Mouse (Mus musculus) embryonic facial prominence, embryonic 10.5 days (tissue): ENCODE measurements around the gene Olfr273. TPM values are rescaled to one million over a fixed set of nuclear protein-coding genes. Genes with fewer than 3 reads are reported as not detected.
"Not testable (repeated sequence)": the region's sequence is repeated elsewhere in the genome, so short reads cannot be mapped to it uniquely, and the experiment has no call there.

Source experiments
- DNase-seq: peaks from one replicate; pipeline ENCODE4 v3.0.0-alpha.2; 2017; ENCODE audit warnings: low spot score
- H3K27ac ChIP-seq: fragments of 300-500 bp; sonication (generic); replicated peaks from 2 replicates; pipeline ENCODE4 v1.5.1; 2016; ENCODE audit warnings: mild to moderate bottlenecking
- H3K27me3 ChIP-seq: fragments of 300-500 bp; sonication (generic); replicated peaks from 2 replicates; pipeline ENCODE4 v1.6.1; 2016; ENCODE audit warnings: low read depth, mild to moderate bottlenecking; ENCODE audit not compliant: poor library complexity, severe bottlenecking
- H3K36me3 ChIP-seq: fragments of 300-500 bp; sonication (generic); replicated peaks from 2 replicates; pipeline ENCODE4 v1.6.1; 2016; ENCODE audit warnings: mild to moderate bottlenecking, moderate library complexity
- H3K4me1 ChIP-seq: fragments of 300-500 bp; sonication (generic); 2 replicates; pipeline ENCODE4 v1.6.1; 2016
- H3K4me3 ChIP-seq: fragments of 300-500 bp; sonication (generic); 2 replicates; pipeline ENCODE4 v1.5.1; 2016; ENCODE audit warnings: mild to moderate bottlenecking, moderate library complexity
- H3K9me3 ChIP-seq: fragments of 300-500 bp; sonication (generic); 2 replicates; pipeline ENCODE4 v1.6.1; 2016; ENCODE audit warnings: mild to moderate bottlenecking
- WGBS: fragments of 180-500 bp; shearing (Covaris S2); methylation state at CpG from one replicate; pipeline ENCODE4 v1.1.7; 2016; 5-methylcytosine and 5-hydroxymethylcytosine counted together
- polyA plus RNA-seq: library from polyadenylated mRNA; unstranded; fragments of >200 nt; fragmentation: Nextera tagmentation; extraction: Ambion mirVana; gene quantifications from 2 replicates; pipeline ENCODE4 v1.2.1, GENCODE M21; 2016

Gene Olfr273
- polyA plus RNA-seq = not detected in 2 replicates

DNA sequence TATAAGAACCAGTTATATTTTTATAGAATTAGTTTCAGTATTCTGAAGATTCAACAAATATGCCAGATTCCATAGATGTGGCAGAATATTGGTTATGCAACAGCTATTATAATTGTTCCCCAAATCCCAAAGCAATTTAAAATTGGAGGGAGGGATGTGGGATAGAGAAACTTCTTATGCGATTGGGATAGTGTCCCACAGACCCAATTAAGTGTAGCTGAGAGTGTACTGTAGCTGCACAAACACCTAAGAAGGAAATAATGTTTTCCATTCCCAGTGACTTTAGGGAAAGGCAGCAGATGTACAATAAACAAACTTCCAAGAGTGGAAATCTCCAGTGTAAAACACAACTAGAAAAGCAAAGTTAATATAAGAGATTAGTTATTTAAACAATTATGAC lies at the start of gene Olfr273:
TSS of gene Olfr273 (minus strand) at position 101 of the 400 bp plus-strand sequence.
- H3K36me3 ChIP-seq = no peaks in the 10 kb centered on the region
- no peak within 1 kb of the TSS for H3K4me3 ChIP-seq
- H3K4me1 ChIP-seq = no peaks in the 10 kb centered on the region
- no peaks in the 10 kb centered on the region for H3K27me3 ChIP-seq
- H3K27ac ChIP-seq = no peak within 1 kb of the TSS
- WGBS = 82% methylated on average over 1 of the region's 1 CpGs
- no peaks in the 10 kb centered on the region for H3K9me3 ChIP-seq
- DNase-seq = no peak

DNA sequence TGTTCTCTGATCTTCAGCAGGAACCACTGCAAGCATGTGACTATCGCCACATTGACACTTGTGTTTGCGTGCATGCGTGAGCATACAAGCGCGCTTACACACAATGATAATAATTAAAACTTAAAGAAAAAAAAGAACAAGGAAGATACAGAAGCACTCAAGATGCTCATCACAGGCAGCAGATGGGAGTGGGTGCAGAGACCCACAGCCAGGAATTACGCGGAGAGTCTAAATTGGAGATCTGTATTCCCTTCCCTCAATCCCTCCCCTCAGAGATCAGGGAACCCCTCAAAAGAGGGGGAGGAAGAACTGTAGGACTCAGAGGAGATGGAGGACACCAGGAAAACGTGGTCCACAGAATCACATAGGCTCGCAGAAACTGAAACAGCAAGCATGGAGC lies 5.1 kb upstream of the Olfr273 start:
- no peak for DNase-seq
- no peaks in the 10 kb centered on the region for H3K27me3 ChIP-seq
- H3K4me3 ChIP-seq = no peak overlapping the region
- no peaks in the 10 kb centered on the region for H3K36me3 ChIP-seq
- H3K27ac ChIP-seq = no peak overlapping the region
- H3K4me1 ChIP-seq = no peaks in the 10 kb centered on the region
- WGBS = 91% methylated on average over 9 of the region's 9 CpGs
- no peaks in the 10 kb centered on the region for H3K9me3 ChIP-seq

DNA sequence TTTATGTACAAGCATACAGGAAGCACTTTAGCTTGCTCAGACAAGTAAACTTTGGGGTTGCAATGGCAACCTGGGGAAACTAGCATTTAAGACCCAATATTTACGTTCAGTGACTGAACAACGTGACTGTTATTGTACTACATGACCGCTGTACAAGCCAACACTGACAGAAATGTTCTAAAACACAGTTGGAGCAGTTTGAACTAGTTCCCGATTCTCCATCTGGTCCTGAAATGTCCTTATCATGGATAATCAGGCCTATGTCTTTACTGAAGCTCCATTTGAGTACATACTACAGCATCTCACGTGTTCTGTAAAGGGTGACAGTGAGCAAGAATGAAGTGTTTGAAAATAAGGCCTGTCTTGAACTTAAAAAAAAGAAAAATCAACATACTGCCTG lies 9.4 kb downstream of the Olfr273 start:
- H3K4me1 ChIP-seq = no peaks in the 10 kb centered on the region
- no peak for DNase-seq
- 93% methylated on average over 5 of the region's 5 CpGs for WGBS
- no peaks in the 10 kb centered on the region for H3K36me3 ChIP-seq
- H3K27ac ChIP-seq = no peak overlapping the region
- H3K27me3 ChIP-seq = no peaks in the 10 kb centered on the region
- no peaks in the 10 kb centered on the region for H3K9me3 ChIP-seq
- H3K4me3 ChIP-seq = no peak overlapping the region

DNA sequence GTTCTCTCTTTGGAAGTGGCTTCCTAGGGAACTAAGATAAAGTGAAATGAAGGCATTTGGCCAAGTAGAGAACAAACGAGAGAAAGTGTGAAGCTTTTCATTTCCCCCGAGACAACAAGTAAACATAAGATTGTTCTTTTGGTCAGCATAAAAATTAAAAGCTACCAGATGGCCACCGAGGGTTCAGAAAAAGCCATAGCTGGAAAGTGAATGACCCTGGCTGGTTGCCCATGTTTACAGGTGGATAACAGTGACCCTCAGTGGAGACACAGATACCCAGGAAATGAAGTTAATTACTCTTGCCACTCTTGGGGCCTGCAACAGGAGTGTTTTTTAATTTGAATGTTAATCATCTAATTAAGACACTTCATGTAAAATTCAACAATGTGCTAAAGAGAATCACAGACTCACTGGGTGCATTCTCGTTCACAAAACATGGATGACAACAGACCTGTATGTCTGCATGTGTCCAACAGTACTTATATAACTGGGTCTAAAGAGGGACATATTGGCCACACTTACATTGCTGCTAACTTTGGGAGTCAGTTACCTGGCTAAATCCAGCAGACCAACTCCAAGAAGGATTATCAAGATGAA lies 9.9 kb downstream of the Olfr273 start:
- H3K36me3 ChIP-seq = no peaks in the 10 kb centered on the region
- H3K27me3 ChIP-seq = no peaks in the 10 kb centered on the region
- no peaks in the 10 kb centered on the region for H3K9me3 ChIP-seq
- WGBS = 77% methylated on average over 4 of the region's 4 CpGs
- H3K4me3 ChIP-seq = no peak overlapping the region
- DNase-seq = no peak
- no peak overlapping the region for H3K27ac ChIP-seq
- H3K4me1 ChIP-seq = no peaks in the 10 kb centered on the region

DNA sequence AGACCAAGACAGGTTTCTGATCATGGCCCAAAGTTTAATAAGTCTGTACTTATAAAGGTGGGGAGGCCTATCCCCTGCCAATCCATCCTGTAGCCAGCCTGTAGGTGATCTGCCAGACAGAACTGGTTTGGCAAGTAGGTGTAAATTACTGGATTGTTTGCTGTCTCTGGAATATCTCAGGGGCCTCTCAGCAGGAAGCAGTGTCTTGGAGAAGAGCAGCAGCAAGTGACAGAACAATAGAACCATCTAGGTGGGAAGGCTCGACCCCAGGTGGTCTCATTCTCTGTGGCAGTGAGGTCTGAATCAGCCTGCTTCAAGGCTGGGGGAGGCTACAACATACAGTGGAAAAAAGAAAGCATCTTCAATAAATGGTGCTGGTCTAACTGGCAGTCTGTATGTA lies 13.6 kb downstream of the Olfr273 start:
- not testable (repeated sequence) for H3K4me3 ChIP-seq

DNA sequence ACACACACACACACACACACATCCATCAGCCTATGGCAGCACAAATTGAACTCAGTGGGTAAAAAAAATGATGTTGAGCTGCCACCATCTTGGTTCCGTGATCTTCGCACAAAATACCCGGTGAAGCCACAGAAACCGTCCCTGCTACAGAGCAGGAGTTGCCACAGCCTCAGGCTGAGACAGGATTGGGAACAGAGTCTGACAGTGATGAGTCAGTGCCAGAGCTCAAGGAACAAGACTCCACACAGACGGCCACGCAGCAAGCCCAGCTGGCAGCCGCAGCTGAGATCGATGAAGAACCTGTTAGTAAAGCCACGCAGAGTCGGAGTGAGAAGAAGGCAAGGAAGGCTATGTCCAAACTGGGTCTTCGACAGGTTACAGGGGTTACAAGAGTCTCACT lies 37.7 kb downstream of the Olfr273 start:
- 95% methylated on average over 11 of the region's 11 CpGs for WGBS
- Histone ChIP-seq H3K9me3 (no peaks in the 10 kb centered on the region), H3K36me3 (no peaks in the 10 kb centered on the region), H3K27ac (no peak overlapping the region), H3K4me3 (no peak overlapping the region), H3K27me3 (no peaks in the 10 kb centered on the region), H3K4me1 (no peaks in the 10 kb centered on the region)
- DNase-seq = no peak

More for the DNA sequence above, 13.6 kb downstream of the Olfr273 start:
- not testable (repeated sequence) for H3K4me1 ChIP-seq, DNase-seq, H3K9me3 ChIP-seq, H3K27ac ChIP-seq, H3K36me3 ChIP-seq, H3K27me3 ChIP-seq
- WGBS = 31% methylated on average over 1 of the region's 1 CpGs

DNA sequence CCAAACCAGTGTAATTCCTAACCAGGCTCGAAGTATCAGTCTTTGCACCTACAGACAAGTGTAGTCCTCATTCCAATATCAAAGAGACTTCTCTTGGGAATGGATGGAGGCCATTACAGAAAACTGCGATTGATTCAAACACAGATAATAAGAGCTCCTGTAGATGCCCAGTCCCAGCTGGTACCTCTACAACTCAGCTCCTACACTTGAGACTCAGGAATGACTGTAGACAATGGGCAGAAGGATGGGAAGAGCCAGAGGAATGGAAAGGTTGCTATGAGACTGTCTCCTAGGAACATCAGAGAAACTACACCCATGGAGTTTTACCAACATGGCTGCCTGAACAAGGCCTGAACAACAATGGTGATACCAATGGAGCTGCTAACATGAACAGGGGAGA lies 44.7 kb downstream of the Olfr273 start, which contains the start of gene Olfr275:
TSS of gene Olfr275 (plus strand) at position 301 of the 400 bp plus-strand sequence.
- H3K4me1 ChIP-seq = no peaks in the 10 kb centered on the region
- DNase-seq = no peak
- H3K27me3 ChIP-seq = no peaks in the 10 kb centered on the region
- H3K36me3 ChIP-seq = no peaks in the 10 kb centered on the region
- H3K4me3 ChIP-seq = no peak within 1 kb of the TSS
- no peaks in the 10 kb centered on the region for H3K9me3 ChIP-seq
- no peak within 1 kb of the TSS for H3K27ac ChIP-seq
- WGBS = 84% methylated on average over 2 of the region's 2 CpGs

DNA sequence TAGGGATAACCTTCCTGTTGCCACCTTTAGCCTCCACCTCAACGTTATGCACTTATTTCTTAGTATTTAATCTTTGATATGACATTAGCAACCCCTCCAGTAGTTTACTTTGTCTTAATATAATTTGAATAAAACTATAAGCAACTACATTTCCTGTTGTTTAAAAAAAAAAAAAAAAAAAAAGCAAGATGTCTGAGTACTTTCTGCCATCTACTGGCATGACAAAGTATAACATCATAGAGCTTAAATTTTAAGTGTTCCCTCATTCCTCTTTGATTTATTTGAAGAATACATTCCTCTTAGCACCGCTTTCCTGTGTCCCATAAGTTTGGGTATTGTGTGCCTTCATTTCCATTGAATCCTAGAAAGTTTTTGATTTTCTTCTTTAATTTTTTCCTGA lies 47.2 kb downstream of the Olfr273 start:
- no peak for DNase-seq
- WGBS = 45% methylated on average over 2 of the region's 2 CpGs
- no peak overlapping the region for H3K27ac ChIP-seq

More for the DNA sequence above, 47.2 kb downstream of the Olfr273 start:
- Histone ChIP-seq H3K9me3 (no peaks in the 10 kb centered on the region), H3K4me3 (no peak overlapping the region), H3K36me3 (no peaks in the 10 kb centered on the region), H3K27me3 (no peaks in the 10 kb centered on the region), H3K4me1 (no peaks in the 10 kb centered on the region)

Other genes starting within 250 kb of the Olfr273 start
- gene Olfr275, start 44.6 kb downstream of the Olfr273 start, polyA plus RNA-seq = not detected in 2 replicates
- not detected in 2 replicates for gene Olfr272, start 59.9 kb upstream of the Olfr273 start, polyA plus RNA-seq
- gene Olfr270, start 105.3 kb upstream of the Olfr273 start, polyA plus RNA-seq = not detected in 2 replicates
- not detected in 2 replicates for gene Nipsnap3a, start 130.0 kb upstream of the Olfr273 start, polyA plus RNA-seq
- gene Nipsnap3b, start 152.6 kb upstream of the Olfr273 start, polyA plus RNA-seq = 76.4 and 77.5 TPM in 2 replicates